Mouse (Mus musculus): ENCODE measurements around the gene Epha2. TPM values are rescaled to one million over a fixed set of nuclear protein-coding genes. Genes with fewer than 3 reads are reported as not detected.

Gene Epha2
- polyA plus RNA-seq, 1 experiment from 2014 or later = 3.4 TPM

DNA sequence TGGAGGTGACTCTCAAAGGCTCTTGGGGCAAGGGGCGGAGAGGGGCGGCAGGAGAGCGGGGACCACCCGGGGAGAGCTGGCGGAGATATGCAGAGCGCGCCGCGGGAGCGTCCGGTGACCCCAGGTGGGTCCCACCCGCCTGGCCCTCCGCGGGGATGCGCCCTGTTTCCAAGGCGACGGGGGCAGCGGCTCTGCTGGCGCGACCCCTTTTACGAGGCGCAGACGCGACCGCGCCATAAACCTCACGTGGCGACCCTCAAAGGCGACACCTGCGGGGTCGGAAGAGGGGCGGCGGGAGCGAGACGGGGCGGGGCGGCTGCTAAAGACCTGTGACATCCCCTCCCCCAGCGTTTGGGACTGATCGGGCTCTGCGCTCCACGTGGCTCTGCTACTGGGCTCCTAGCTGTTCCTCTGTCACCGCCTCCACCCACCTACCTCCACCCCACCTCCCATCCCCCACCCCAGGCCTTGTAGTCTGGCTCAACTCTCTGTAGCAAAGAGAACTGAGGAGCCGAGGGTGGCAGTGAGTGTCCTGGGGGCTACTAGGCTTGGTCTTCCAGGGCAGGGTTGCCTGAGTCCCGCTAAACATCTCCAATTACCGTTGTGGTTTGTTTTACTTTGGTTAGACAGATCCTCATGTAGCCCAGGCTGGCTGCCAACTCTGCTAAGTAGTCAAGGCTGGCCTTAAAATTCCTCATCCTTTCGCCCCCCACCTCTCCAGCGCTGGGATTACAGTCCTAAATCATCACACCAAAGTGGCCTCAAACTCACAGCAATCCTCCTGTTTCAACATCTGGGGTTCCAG, 9.3 kb upstream of the Epha2 start:
- Histone ChIP-seq H3K4me3 (peak overlapping the region; percentile 33), H3K4me1 (peaks cover 39% of the 10 kb centered on the region), H3K27me3 (peaks cover 73% of the 10 kb centered on the region), H3K36me3 (no peaks in the 10 kb centered on the region), H3K9me3 (no peaks in the 10 kb centered on the region), H3K27ac (no peak overlapping the region), H3K4me2 (replicated peaks) (peak overlapping the region; percentile 76), H3K9ac (peak overlapping the region; percentile 36)
- ATAC-seq (ENCODE audit: insufficient number of reproducible peaks, insufficient read depth, low FRiP score, low TSS enrichment) = no peak
- 2% methylated on average over 47 of the region's 47 CpGs for WGBS

DNA sequence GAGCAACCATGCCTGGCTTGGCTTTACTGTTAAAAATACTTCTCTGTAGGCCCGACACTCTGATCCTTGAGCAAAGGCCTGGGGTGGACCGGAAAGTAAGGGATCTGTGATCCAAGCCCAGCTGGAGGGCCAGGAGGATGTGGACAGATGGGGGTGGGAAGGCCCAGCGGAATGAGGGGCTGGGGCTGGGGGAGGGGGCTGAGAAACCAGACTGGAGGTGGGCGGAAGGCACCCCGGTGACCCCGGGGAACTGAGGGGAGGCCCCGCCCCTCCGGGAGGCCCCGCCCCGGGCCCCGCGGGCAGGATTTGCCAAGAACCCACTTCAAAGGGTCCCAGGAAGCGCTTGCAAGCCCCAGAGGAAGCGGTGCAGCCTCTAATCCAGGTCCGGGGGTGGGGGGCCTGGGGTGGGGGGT, 5.3 kb upstream of the Epha2 start:
- H3K27ac ChIP-seq = no peak overlapping the region
- H3K4me2 ChIP-seq (replicated peaks) = peak overlapping the region; percentile 23
- H3K9ac ChIP-seq = no peak overlapping the region
- no peak overlapping the region for H3K4me3 ChIP-seq
- peaks cover 65% of the 10 kb centered on the region for H3K27me3 ChIP-seq
- no peaks in the 10 kb centered on the region for H3K36me3 ChIP-seq
- 1% methylated on average over 14 of the region's 15 CpGs for WGBS
- peaks cover 27% of the 10 kb centered on the region for H3K4me1 ChIP-seq
- no peaks in the 10 kb centered on the region for H3K9me3 ChIP-seq
- ATAC-seq (ENCODE audit: insufficient number of reproducible peaks, insufficient read depth, low FRiP score, low TSS enrichment) = no peak

DNA sequence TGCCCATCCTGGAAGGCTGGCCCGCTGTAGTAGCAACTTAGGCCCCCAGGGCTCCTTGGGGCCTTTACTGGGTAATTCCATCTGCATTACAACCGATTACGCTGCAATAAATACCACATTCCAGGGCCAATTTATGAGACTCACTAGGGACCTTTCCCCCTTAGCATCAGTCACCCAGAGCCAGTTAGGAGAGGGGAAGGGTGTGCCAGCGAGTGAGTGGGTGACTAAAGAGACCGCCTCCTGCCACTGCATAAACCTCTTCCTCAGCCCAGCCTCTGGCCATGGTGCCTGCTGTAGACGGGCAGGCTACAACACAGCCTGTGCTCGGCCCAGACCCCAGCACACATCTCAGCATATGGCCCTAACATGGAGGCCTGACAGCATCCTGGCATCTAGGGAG, 3.1 kb upstream of the Epha2 start:
- Histone ChIP-seq H3K4me3 (no peak overlapping the region), H3K4me1 (peaks cover 32% of the 10 kb centered on the region), H3K36me3 (no peaks in the 10 kb centered on the region), H3K27ac (no peak overlapping the region), H3K27me3 (peaks cover 63% of the 10 kb centered on the region), H3K9me3 (no peaks in the 10 kb centered on the region), H3K9ac (no peak overlapping the region), H3K4me2 (replicated peaks) (no peak overlapping the region)
- whole genome bisulfite sequencing = 67% methylated on average over 7 of the region's 7 CpGs
- ATAC-seq (ENCODE audit: insufficient number of reproducible peaks, insufficient read depth, low FRiP score, low TSS enrichment) = no peak

DNA sequence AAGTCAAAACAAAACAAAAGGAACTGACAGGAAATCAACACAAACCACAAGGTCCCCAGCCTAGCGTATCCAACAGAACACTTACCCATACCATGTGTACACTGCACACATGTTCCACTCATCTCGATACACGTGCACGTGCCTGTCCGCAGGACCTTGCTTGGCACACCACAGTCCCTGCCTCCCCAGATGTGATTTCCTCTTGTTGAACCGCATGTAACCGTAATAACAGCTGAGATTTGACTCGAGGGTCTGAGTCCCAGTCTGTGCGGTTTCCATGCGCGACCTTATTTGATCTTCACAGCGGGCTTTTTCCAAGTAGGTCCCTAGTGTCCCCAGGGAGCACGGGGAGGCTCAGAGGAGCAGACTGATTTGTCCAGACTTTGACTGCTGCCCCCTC, 1.7 kb upstream of the Epha2 start:
- Histone ChIP-seq H3K9ac (no peak overlapping the region), H3K4me3 (no peak overlapping the region), H3K36me3 (no peaks in the 10 kb centered on the region), H3K4me1 (peaks cover 41% of the 10 kb centered on the region), H3K4me2 (replicated peaks) (no peak overlapping the region), H3K27ac (no peak overlapping the region), H3K9me3 (no peaks in the 10 kb centered on the region), H3K27me3 (peaks cover 65% of the 10 kb centered on the region)
- 60% methylated on average over 13 of the region's 13 CpGs for WGBS
- no peak for ATAC-seq (ENCODE audit: insufficient number of reproducible peaks, insufficient read depth, low FRiP score, low TSS enrichment)

DNA sequence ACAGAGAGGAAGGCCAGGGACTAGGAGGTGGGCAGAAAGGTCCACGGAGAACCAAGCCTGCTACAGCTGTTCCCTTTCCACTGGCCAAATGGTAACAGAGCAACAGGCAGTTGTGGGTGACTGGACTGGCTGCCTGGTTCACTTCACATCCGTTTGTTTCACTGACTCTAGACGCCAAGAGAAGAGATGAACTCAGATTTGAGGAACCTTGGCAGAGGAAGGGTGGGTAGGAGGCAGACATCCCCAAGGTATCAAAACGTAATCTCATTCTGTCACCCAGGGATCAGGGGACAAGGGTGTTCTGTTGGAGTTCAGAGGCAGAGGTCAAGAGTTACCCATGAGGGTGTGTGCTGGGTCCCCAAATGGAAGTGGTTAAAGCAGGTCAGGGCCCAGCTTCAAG, 844 bp upstream of the Epha2 start:
- Histone ChIP-seq H3K9ac (no peak overlapping the region), H3K4me2 (replicated peaks) (no peak overlapping the region), H3K9me3 (no peaks in the 10 kb centered on the region), H3K27ac (no peak overlapping the region), H3K36me3 (no peaks in the 10 kb centered on the region), H3K4me3 (no peak overlapping the region), H3K4me1 (peaks cover 40% of the 10 kb centered on the region), H3K27me3 (peaks cover 66% of the 10 kb centered on the region)
- WGBS = 72% methylated on average over 4 of the region's 4 CpGs
- no peak for ATAC-seq (ENCODE audit: insufficient number of reproducible peaks, insufficient read depth, low FRiP score, low TSS enrichment)

DNA sequence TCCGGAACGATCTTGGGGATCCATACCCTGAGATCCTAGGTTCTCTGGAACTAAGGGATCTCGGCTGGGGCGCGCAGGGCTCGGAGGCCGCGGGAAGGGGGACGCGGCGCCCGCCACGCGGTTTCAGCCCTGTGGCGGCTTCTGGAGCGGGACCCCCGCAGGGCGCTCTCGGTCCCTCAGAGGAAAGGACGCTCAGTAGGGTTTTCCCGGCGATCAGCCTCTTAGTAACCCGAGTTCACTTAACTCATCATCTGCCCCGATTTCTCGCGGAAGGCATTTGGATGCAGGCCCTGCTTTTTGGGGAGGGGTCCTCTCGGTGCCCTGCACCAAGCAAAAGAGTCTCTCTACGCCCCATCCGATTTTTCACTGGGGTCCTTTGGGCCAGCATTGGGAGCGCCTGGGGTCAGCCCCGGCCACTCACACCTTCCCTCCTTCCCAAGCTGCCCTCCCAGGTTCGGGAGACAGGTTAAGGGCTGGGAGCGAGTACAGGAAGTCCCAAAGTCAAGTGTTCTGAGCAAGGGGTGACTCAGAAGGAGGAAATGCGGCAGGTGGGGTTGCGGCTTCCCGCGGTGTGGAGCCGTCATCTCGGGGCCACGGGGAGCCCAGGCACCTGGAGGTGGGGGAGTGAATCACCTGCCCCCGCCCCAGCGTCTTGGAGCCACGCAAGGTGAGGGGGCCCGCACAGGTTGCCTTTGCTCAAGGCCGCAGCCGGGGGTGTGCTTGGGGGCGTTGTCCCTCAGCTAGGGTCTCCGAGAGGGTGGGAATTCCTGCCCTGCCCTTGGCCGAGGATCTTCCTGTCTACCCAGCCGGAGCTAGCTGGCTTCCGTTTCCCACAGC, 769 bp downstream of the Epha2 start:
- 1% methylated on average over 51 of the region's 51 CpGs for WGBS
- ATAC-seq (ENCODE audit: insufficient number of reproducible peaks, insufficient read depth, low FRiP score, low TSS enrichment) = no peak
- H3K4me3 ChIP-seq = peak overlapping the region; percentile 62
- no peak overlapping the region; the same call in 1 of the 2 replicates for H3K27ac ChIP-seq
- H3K9ac ChIP-seq = peak overlapping the region; percentile 65
- peaks cover 29% of the 10 kb centered on the region for H3K4me1 ChIP-seq
- no peaks in the 10 kb centered on the region for H3K36me3 ChIP-seq
- H3K27me3 ChIP-seq = peaks cover 54% of the 10 kb centered on the region
- H3K9me3 ChIP-seq = no peaks in the 10 kb centered on the region
- peak overlapping the region; percentile 90 for H3K4me2 ChIP-seq (replicated peaks)

DNA sequence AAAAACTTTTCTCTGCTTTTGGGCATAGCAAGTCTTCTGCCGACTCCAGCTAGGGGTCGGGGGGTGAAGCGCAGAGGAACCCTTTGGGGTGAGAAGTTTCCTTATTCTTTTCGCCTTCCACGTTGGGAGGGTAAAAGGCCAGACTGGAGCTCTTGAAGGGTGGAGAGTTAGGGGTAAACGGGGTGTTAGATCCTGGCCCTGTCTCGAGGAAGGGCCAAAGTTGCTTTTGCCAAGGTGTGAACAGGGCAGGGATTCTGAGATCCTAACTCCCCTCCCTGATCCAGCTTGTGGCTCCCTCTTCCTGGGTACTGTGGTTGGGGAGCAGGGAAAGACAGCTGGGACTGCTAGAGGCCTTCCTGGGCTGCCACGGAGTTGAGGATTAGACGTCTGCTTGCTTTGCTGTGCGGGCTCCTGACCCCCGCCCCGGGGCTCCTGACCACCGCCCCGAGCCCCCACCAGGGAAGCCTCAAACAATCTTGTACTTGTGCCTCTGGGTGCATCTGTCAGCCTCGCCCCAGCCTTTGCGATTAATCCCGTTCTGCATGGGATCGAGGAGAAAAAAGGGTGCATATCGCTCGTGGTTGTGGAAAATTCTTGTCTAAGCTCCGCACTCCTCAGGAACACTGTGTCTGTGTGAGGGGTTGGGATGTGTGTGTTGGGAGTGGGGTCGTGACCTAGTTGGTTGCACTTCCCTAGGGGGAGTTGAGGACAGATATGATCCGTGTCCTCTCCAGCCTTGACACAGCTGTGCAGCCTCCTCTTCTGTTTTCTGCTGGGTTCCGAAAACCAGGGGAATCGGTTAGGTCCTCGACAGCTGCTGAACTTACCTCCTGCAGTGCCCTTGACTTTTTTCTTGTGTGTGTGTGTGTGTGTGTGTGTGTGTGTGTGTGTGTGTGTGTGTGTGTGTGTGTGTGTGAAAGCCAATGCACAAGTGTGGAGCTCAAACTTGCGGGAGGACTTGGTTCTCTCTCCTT, 1.7 kb downstream of the Epha2 start:
- WGBS = 11% methylated on average over 27 of the region's 27 CpGs
- H3K27ac ChIP-seq = no peak overlapping the region; the same call in 1 of the 2 replicates
- H3K4me1 ChIP-seq = peaks cover 29% of the 10 kb centered on the region
- H3K9ac ChIP-seq = peak overlapping the region; percentile 65
- no peak for ATAC-seq (ENCODE audit: insufficient number of reproducible peaks, insufficient read depth, low FRiP score, low TSS enrichment)
- H3K4me2 ChIP-seq (replicated peaks) = peak overlapping the region; percentile 90
- no peaks in the 10 kb centered on the region for H3K9me3 ChIP-seq
- peaks cover 45% of the 10 kb centered on the region for H3K27me3 ChIP-seq
- peak overlapping the region; percentile 62 for H3K4me3 ChIP-seq
- H3K36me3 ChIP-seq = no peaks in the 10 kb centered on the region

DNA sequence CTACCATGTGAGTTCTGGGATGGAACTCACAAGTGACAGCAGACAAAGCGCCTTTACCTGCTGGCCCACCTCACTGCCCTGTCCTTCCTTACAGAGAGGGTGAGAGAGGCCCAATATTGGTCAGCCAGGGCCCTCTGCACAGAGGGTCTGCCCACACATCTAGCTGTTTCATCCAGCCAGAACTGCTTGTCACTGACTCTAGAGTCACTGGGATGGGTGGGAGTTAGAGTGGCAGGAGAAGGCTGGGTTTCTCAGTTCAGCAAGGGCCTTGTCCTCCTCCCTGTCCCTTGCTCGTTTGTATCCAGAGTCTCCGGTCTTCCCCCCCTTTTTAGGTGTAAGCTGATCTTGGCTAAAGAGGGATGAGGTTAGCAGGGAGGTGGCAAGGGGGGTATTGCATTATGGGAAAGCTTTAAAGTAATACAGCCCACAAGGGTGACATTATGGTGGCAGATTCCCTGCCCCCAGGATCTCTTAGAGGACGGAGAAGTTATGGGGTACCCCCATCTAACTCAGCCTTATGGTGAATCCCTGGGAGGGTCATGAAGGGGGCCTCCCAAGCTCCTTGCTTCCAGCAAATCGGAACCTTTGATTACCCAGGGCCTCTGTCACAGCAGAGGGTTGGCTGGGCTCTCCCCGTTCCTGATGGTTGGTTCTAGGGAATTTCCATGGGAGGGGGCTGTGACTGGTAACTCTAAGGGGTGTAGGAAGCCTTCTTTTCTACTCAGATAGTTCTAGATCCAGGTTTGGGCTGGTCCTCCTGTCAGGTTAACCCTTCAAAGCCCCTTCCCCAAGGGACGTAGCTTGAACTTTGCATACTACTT, 2.6 kb downstream of the Epha2 start:
- peaks cover 40% of the 10 kb centered on the region for H3K27me3 ChIP-seq
- H3K9ac ChIP-seq = no peak overlapping the region
- H3K4me2 ChIP-seq (replicated peaks) = peak overlapping the region; percentile 90
- H3K36me3 ChIP-seq = 0 out of 2 replicates have a peak, but pooled peaks cover 2% of the 10 kb centered on the region
- H3K4me3 ChIP-seq = no peak overlapping the region
- no peaks in the 10 kb centered on the region for H3K9me3 ChIP-seq
- 46% methylated on average over 7 of the region's 7 CpGs for WGBS
- H3K27ac ChIP-seq = no peak overlapping the region
- no peak for ATAC-seq (ENCODE audit: insufficient number of reproducible peaks, insufficient read depth, low FRiP score, low TSS enrichment)
- peaks cover 29% of the 10 kb centered on the region for H3K4me1 ChIP-seq

DNA sequence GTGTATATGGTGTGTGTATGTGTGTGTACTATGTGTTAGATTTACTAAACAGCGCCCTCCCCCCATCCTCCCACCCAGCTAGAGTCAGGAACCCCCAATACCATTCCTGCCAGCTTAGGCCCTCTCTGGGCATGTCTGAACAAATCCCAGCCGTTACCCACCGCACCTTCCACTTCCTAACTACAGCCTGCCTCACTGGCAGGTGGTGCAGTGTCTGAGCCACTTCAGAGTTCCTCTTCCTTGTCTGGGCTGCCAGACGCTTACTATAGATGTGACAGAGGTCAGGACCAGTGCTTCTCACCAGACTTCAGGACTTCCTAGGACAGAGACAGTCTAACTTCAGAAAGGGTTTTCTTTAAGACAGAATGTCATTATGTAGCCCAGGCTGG, 3.2 kb downstream of the Epha2 start:
- Histone ChIP-seq H3K9ac (no peak overlapping the region), H3K27ac (no peak overlapping the region), H3K27me3 (peaks cover 34% of the 10 kb centered on the region), H3K4me2 (replicated peaks) (no peak overlapping the region), H3K9me3 (no peaks in the 10 kb centered on the region), H3K4me1 (peaks cover 29% of the 10 kb centered on the region), H3K36me3 (0 out of 2 replicates have a peak, but pooled peaks cover 6% of the 10 kb centered on the region), H3K4me3 (no peak overlapping the region)
- no peak for ATAC-seq (ENCODE audit: insufficient number of reproducible peaks, insufficient read depth, low FRiP score, low TSS enrichment)
- 79% methylated on average over 4 of the region's 4 CpGs for WGBS

DNA sequence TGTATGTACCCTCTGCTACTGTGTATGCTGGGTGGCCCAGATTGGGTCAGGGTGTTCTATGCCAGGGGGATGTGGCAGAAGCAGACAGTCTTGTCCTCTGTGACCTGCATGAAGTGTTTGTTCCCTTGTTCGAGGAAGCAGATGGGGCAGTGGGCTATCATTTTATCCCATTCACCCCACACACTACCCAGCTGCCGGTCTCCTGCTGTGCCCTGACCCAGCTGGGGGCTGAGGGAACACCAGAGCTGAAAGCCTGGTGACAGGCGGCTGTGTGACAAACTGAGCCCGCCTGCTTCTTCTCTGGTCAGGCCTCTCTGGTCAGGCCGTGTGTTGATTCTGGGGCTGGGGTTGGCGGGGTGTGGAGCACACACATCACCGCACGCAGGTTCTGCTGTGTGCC, 5.0 kb downstream of the Epha2 start:
- no peak overlapping the region for H3K27ac ChIP-seq
- peaks cover 45% of the 10 kb centered on the region for H3K4me1 ChIP-seq
- H3K27me3 ChIP-seq = peaks cover 30% of the 10 kb centered on the region
- no peak overlapping the region for H3K9ac ChIP-seq
- H3K4me3 ChIP-seq = no peak overlapping the region
- H3K4me2 ChIP-seq (replicated peaks) = no peak overlapping the region
- H3K9me3 ChIP-seq = no peaks in the 10 kb centered on the region
- H3K36me3 ChIP-seq = 0 out of 2 replicates have a peak, but pooled peaks cover 6% of the 10 kb centered on the region
- no peak for ATAC-seq (ENCODE audit: insufficient number of reproducible peaks, insufficient read depth, low FRiP score, low TSS enrichment)
- 44% methylated on average over 8 of the region's 8 CpGs for WGBS
